Mouse (Mus musculus) liver, embryonic 11.5 days (tissue): ENCODE data around the gene Pcsk4. TPM values are rescaled to one million over a fixed set of nuclear protein-coding genes. Genes with fewer than 3 reads are reported as not detected.
"Not testable (repeated sequence)": the region's sequence is repeated elsewhere in the genome, so short reads cannot be mapped to it uniquely, and the experiment has no call there.

ENCODE experiments used
- ATAC-seq: fragments of 200-750 bp; cut with Nextera tagmentation; replicated peaks from 2 replicates; pipeline ENCODE4 v1.8.0; 2017; ENCODE audit warnings: moderate number of reproducible peaks, mild to moderate bottlenecking, moderate TSS enrichment, moderate library complexity; ENCODE audit not compliant: low FRiP score
- DNase-seq: peaks from one replicate; pipeline ENCODE4 v3.0.0-alpha.2; 2017; ENCODE audit warnings: low spot score
- H3K27ac ChIP-seq: fragments of 300-500 bp; sonication (generic); 2 replicates; pipeline ENCODE4 v1.5.1; 2014; ENCODE audit warnings: mild to moderate bottlenecking, low read depth, low read length, control low read depth
- H3K27me3 ChIP-seq: fragments of 300-500 bp; sonication (generic); replicated peaks from 2 replicates; pipeline ENCODE4 v1.6.1; 2014; ENCODE audit warnings: low read length, mixed read lengths; ENCODE audit not compliant: control insufficient read depth, insufficient read depth
- H3K36me3 ChIP-seq: fragments of 300-500 bp; sonication (generic); 2 replicates; pipeline ENCODE4 v1.6.1; 2014; ENCODE audit warnings: mild to moderate bottlenecking, low read length, moderate library complexity, mixed read lengths; ENCODE audit not compliant: control insufficient read depth, insufficient read depth
- H3K4me1 ChIP-seq: fragments of 300-500 bp; sonication (generic); replicated peaks from 2 replicates; pipeline ENCODE4 v1.6.1; 2014; ENCODE audit warnings: low read length, mixed read lengths; ENCODE audit not compliant: control insufficient read depth, insufficient read depth
- H3K4me2 ChIP-seq: fragments of 300-500 bp; sonication (generic); 2 replicates; pipeline ENCODE4 v1.6.1; 2014; ENCODE audit warnings: mild to moderate bottlenecking, control low read depth, moderate library complexity
- H3K4me3 ChIP-seq: fragments of 300-500 bp; sonication (generic); 2 replicates; pipeline ENCODE4 v1.5.1; 2014; ENCODE audit warnings: low read depth, low read length, control low read depth
- H3K9ac ChIP-seq: fragments of 300-500 bp; sonication (generic); 2 replicates; pipeline ENCODE4 v1.6.1; 2014; ENCODE audit warnings: low read depth, low read length, control low read depth
- H3K9me3 ChIP-seq: fragments of 300-500 bp; sonication (generic); 2 replicates; pipeline ENCODE4 v1.6.1; 2016; ENCODE audit warnings: low read length, inconsistent platforms, mixed read lengths; ENCODE audit not compliant: control insufficient read depth
- WGBS: fragments of 180-500 bp; shearing (Covaris S2); extraction: QIAGEN DNeasy Blood & Tissue Kit; methylation state at CpG from one replicate; pipeline ENCODE4 v1.1.7; 2014; 5-methylcytosine and 5-hydroxymethylcytosine counted together
- polyA plus RNA-seq: library from polyadenylated mRNA; unstranded; fragments of >200 nt; fragmentation: Nextera tagmentation; extraction: Ambion mirVana; gene quantifications from 2 replicates; pipeline ENCODE4 v1.2.1, GENCODE M21; 2014

Pcsk4 gene
- polyA plus RNA-seq, 1 experiment from 2014 or later = 12.8 TPM

GRCm38 (mm10) chr10:80352727-80353126 lies 23.4 kb upstream of the Pcsk4 start:
- H3K4me2 ChIP-seq = no peak overlapping the region
- no peak overlapping the region for H3K4me3 ChIP-seq
- peaks cover 95% of the 10 kb centered on the region for H3K27me3 ChIP-seq
- H3K9me3 ChIP-seq = no peaks in the 10 kb centered on the region
- WGBS = 44% methylated on average over 8 of the region's 8 CpGs
- H3K27ac ChIP-seq = no peak overlapping the region
- no peaks in the 10 kb centered on the region for H3K36me3 ChIP-seq
- peaks cover 27% of the 10 kb centered on the region for H3K4me1 ChIP-seq
- ATAC-seq = no peak
- DNase-seq = no peak
- no peak overlapping the region for H3K9ac ChIP-seq

GRCm38 (mm10) chr10:80351896-80352295 lies 22.6 kb upstream of the Pcsk4 start:
- H3K4me1 ChIP-seq = peaks cover 33% of the 10 kb centered on the region
- H3K9me3 ChIP-seq = no peaks in the 10 kb centered on the region
- no peak overlapping the region for H3K9ac ChIP-seq
- DNase-seq (no peak), ATAC-seq (no peak)
- no peak overlapping the region for H3K4me2 ChIP-seq
- H3K4me3 ChIP-seq = no peak overlapping the region
- H3K27ac ChIP-seq = no peak overlapping the region
- WGBS = 25% methylated on average over 11 of the region's 11 CpGs
- H3K36me3 ChIP-seq = no peaks in the 10 kb centered on the region
- H3K27me3 ChIP-seq = peaks cover 95% of the 10 kb centered on the region

GRCm38 (mm10) chr10:80350292-80350691 lies 21.0 kb upstream of the Pcsk4 start:
- no peaks in the 10 kb centered on the region for H3K36me3 ChIP-seq
- ATAC-seq = peak; percentile 80
- H3K4me2 ChIP-seq = no peak overlapping the region; the same call in 1 of the 2 replicates
- no peak overlapping the region for H3K9ac ChIP-seq
- H3K4me1 ChIP-seq = peaks cover 32% of the 10 kb centered on the region
- WGBS = 2% methylated on average over 7 of the region's 7 CpGs
- peak; percentile 87 for DNase-seq
- peaks cover 87% of the 10 kb centered on the region for H3K27me3 ChIP-seq
- H3K27ac ChIP-seq = no peak overlapping the region
- H3K4me3 ChIP-seq = no peak overlapping the region
- H3K9me3 ChIP-seq = no peaks in the 10 kb centered on the region

- H3K36me3 ChIP-seq = no peaks in the 10 kb centered on the region
- no peak for ATAC-seq
- H3K27ac ChIP-seq = no peak overlapping the region
- WGBS = 21% methylated on average over 26 of the region's 26 CpGs
- peaks cover 45% of the 10 kb centered on the region for H3K4me1 ChIP-seq
- H3K4me3 ChIP-seq = no peak overlapping the region; the same call in 1 of the 2 replicates
- peak overlapping the region; percentile 85 for H3K4me2 ChIP-seq
- no peak overlapping the region for H3K9ac ChIP-seq
- DNase-seq = no peak
- H3K27me3 ChIP-seq = peaks cover 86% of the 10 kb centered on the region
- no peaks in the 10 kb centered on the region for H3K9me3 ChIP-seq
Observed at GRCm38 (mm10) chr10:80348981-80349380, 19.7 kb upstream of the Pcsk4 start.

GRCm38 (mm10) chr10:80348244-80348781 lies 19.0 kb upstream of the Pcsk4 start, which contains the start of gene Adamtsl5:
Gene Adamtsl5 (minus strand): TSS chr10:80348412.
- WGBS = 1% methylated on average over 42 of the region's 42 CpGs
- ATAC-seq = peak; percentile 48
- peak within 1 kb of the TSS; percentile 44; the same call in 1 of the 2 replicates for H3K9ac ChIP-seq
- no peak within 1 kb of the TSS for H3K27ac ChIP-seq
- H3K36me3 ChIP-seq = no peaks in the 10 kb centered on the region
- no peaks in the 10 kb centered on the region for H3K9me3 ChIP-seq
- H3K4me2 ChIP-seq = peak within 1 kb of the TSS; percentile 85
- H3K4me1 ChIP-seq = peaks cover 51% of the 10 kb centered on the region
- DNase-seq = peak; percentile 81
- peak within 1 kb of the TSS; percentile 49 for H3K4me3 ChIP-seq
- H3K27me3 ChIP-seq = peaks cover 89% of the 10 kb centered on the region

GRCm38 (mm10) chr10:80347514-80347967 lies 18.2 kb upstream of the Pcsk4 start:
- no peak overlapping the region for H3K27ac ChIP-seq
- H3K36me3 ChIP-seq = no peaks in the 10 kb centered on the region
- H3K9ac ChIP-seq = no peak overlapping the region; the same call in 1 of the 2 replicates
- 19% methylated on average over 17 of the region's 17 CpGs for WGBS
- ATAC-seq (no peak), DNase-seq (no peak)
- H3K4me3 ChIP-seq = peak overlapping the region; percentile 49
- H3K4me2 ChIP-seq = peak overlapping the region; percentile 85
- H3K9me3 ChIP-seq = no peaks in the 10 kb centered on the region
- H3K4me1 ChIP-seq = peaks cover 48% of the 10 kb centered on the region
- H3K27me3 ChIP-seq = peaks cover 84% of the 10 kb centered on the region

GRCm38 (mm10) chr10:80345929-80346328 lies 16.6 kb upstream of the Pcsk4 start:
- H3K4me1 ChIP-seq = peaks cover 52% of the 10 kb centered on the region

GRCm38 (mm10) chr10:80345122-80345521 lies 15.8 kb upstream of the Pcsk4 start:
- DNase-seq = no peak
- H3K27me3 ChIP-seq = peaks cover 84% of the 10 kb centered on the region
- peaks cover 56% of the 10 kb centered on the region for H3K4me1 ChIP-seq
- H3K4me2 ChIP-seq = peak overlapping the region; percentile 70
- no peaks in the 10 kb centered on the region for H3K9me3 ChIP-seq
- ATAC-seq = peak; percentile 35
- peak overlapping the region; percentile 63 for H3K9ac ChIP-seq
- 3% methylated on average over 16 of the region's 16 CpGs for WGBS
- peak overlapping the region; percentile 36 for H3K4me3 ChIP-seq
- peak overlapping the region; percentile 98 for H3K27ac ChIP-seq
- H3K36me3 ChIP-seq = no peaks in the 10 kb centered on the region

More at GRCm38 (mm10) chr10:80345929-80346328, 16.6 kb upstream of the Pcsk4 start:
- peaks cover 84% of the 10 kb centered on the region for H3K27me3 ChIP-seq
- H3K4me2 ChIP-seq, H3K36me3 ChIP-seq, H3K27ac ChIP-seq, H3K9ac ChIP-seq, ATAC-seq, H3K4me3 ChIP-seq, H3K9me3 ChIP-seq, DNase-seq: not testable (repeated sequence)
- WGBS = 72% methylated on average over 5 of the region's 6 CpGs

- DNase-seq (peak; percentile 75), ATAC-seq (peak; percentile 77)
- Histone ChIP-seq H3K4me2 (peak overlapping the region; percentile 70), H3K36me3 (no peaks in the 10 kb centered on the region), H3K27ac (peak overlapping the region; percentile 98), H3K27me3 (peaks cover 74% of the 10 kb centered on the region), H3K4me1 (peaks cover 58% of the 10 kb centered on the region), H3K9me3 (no peaks in the 10 kb centered on the region), H3K9ac (peak overlapping the region; percentile 63), H3K4me3 (peak overlapping the region; percentile 36)
- 20% methylated on average over 9 of the region's 9 CpGs for WGBS
Observed at GRCm38 (mm10) chr10:80344131-80344661, 14.9 kb upstream of the Pcsk4 start.
